Mouse (Mus musculus) mammary gland, adult 2 months (tissue): ENCODE results near the gene Psg22. TPM values are rescaled to one million over a fixed set of nuclear protein-coding genes. Genes with fewer than 3 reads are reported as not detected.

ENCODE experiments used
- polyA plus RNA-seq: library from polyadenylated mRNA; depleted of rRNA; stranded (reverse); fragments of >200 nt; gene quantifications from 2 replicates; pipeline ENCODE4 v1.2.3, GENCODE M21; 2012; ENCODE audit warnings: low replicate concordance; rRNA removed

Psg22 gene
- 0.30 and 0.82 TPM in 2 replicates for polyA plus RNA-seq

DNA sequence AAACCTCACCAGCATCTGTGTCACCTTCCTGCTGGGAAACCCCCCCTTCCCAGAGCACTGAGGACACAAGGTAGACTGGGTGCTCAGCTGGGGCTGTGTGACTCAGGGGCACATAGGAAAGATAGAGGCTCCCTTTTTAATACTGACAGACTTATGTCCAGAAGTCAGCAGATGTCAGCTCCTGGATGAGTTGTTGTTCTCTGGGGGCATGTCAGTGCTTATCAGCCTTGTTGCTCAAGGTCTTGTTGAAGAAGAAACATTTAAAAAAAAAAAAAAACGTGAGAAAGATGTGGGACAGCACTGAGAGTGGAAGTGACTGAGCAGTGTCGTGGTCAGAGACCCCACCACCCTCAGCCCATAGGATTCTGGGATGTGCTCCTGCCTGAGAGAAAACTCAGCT is at the start of gene Psg22:
Gene Psg22, plus strand, starts transcription at position 301 of the 400 bp plus-strand sequence.

DNA sequence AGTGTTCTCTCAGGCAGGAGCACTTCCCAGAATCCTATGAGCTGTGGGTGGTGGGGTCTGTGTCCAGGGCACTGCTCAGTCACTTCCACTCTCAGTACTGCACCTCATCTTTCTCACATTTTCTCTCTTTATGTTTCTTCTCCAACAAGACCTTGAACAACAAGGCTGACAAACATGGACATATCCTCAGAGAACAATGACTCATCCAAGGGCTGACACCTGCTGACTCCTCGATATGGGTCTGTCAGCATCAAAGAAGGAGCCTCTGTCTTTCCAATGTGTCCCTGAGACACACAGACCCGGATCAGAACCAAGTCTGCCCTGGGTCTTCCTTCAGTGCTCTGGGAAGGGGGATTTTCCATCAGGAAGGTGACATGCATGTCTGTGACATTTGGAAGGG is 31.8 kb upstream of the Psg22 start, which contains the start of gene Psg20:
Gene Psg20, minus strand, starts transcription at position 101 of the 400 bp plus-strand sequence.

Other genes with a start within 250 kb of the Psg22 start
- gene Psg26, start 233.9 kb upstream of the Psg22 start, polyA plus RNA-seq: not detected in 2 replicates
- not detected in 2 replicates for gene Psg25, start 185.8 kb upstream of the Psg22 start, polyA plus RNA-seq
- gene Psg27, start 150.8 kb upstream of the Psg22 start, polyA plus RNA-seq: not detected in 2 replicates
- gene Psg23, start 101.6 kb upstream of the Psg22 start, polyA plus RNA-seq: not detected in 2 replicates
- gene Psg21, start 61.4 kb upstream of the Psg22 start, polyA plus RNA-seq: not detected in 2 replicates
- gene Psg20, start 31.9 kb upstream of the Psg22 start, polyA plus RNA-seq: not detected in 2 replicates
- not detected in 2 replicates for gene Psg19, start 80.4 kb downstream of the Psg22 start, polyA plus RNA-seq
- 0.06 and 0.09 TPM in 2 replicates for gene Psg17, start 103.5 kb downstream of the Psg22 start, polyA plus RNA-seq
- gene Mill2, start 121.9 kb downstream of the Psg22 start, polyA plus RNA-seq: 8.4 and 13.8 TPM in 2 replicates
- gene Pglyrp1, start 153.2 kb downstream of the Psg22 start, polyA plus RNA-seq: 35.8 and 92.8 TPM in 2 replicates
- 16.6 and 33.5 TPM in 2 replicates for gene Ccdc61, start 192.3 kb downstream of the Psg22 start, polyA plus RNA-seq
- 1.0 and 1.6 TPM in 2 replicates for gene Nova2, start 207.8 kb downstream of the Psg22 start, polyA plus RNA-seq